Mouse (Mus musculus) thymus, adult 2 months (tissue): ENCODE measurements around the gene Cops8.

Experiments used
- CTCF ChIP-seq: fragments of 200-500 bp; IDR thresholded peaks from 2 replicates; pipeline ENCODE4 v1.5.1; 2012; ENCODE audit warnings: mild to moderate bottlenecking, control low read depth, low read length, moderate library complexity, borderline replicate concordance; ENCODE audit not compliant: control insufficient read depth, poor library complexity, insufficient read depth; ENCODE audit errors: extremely low read depth
- POLR2A ChIP-seq: fragments of 200-500 bp; IDR thresholded peaks from 2 replicates; pipeline ENCODE4 v1.6.1; 2012; ENCODE audit warnings: mild to moderate bottlenecking, low read length, control low read depth, moderate library complexity; ENCODE audit not compliant: control insufficient read depth, poor library complexity, insufficient read depth; ENCODE audit errors: extremely low read depth

GRCm38 (mm10) chr1:90650781-90651437 is 48.1 kb downstream of the Cops8 start:
- peak; percentile 61; the same call in 1 of the 2 replicates for TF ChIP-seq CTCF
- TF ChIP-seq POLR2A, result no peak
